In genomic region chr2:181243706-181244394, GRCm38 (mm10) we compare ENCODE assay signal across 8 mouse cellular contexts. TPM values are rescaled to one million over a fixed set of nuclear protein-coding genes. Genes with fewer than 3 reads are reported as not detected.
DNase-seq lines count a peak whose midpoint lies in the region; ATAC-seq and TF ChIP-seq lines count a peak whose summit lies in the region.

No protein-coding gene starts in this region.

- H3K4me2 ChIP-seq in lung, embryonic 16.5 days (ENCODE audit: low read depth, low read length), result no peak overlapping the region

- WGBS in lung, embryonic 16.5 days, result 30% methylated on average over 11 of the region's 11 CpGs

- peak; percentile 91 for ATAC-seq in G1E (ENCODE audit: extremely low read depth, insufficient number of reproducible peaks, low FRiP score, poor library complexity, severe bottlenecking)
- ATAC-seq in lung, embryonic 16.5 days (ENCODE audit: low read depth), result peak; percentile 52; the same call in 1 of the 2 replicates

- DNase-seq in B cell, adult 2 months, result peak; percentile 31 to 36
- peak; percentile 85 for DNase-seq in G1E (ENCODE audit: low spot score)
- DNase-seq in heart, postnatal 4 days, result peak; percentile 49
- DNase-seq in layer of hippocampus, adult 2 months (ENCODE audit: low spot score in 2 of 2), result no peak
- DNase-seq in T-cell, adult 2 months (ENCODE audit: low spot score), result no peak
- no peak for DNase-seq in cerebellum, postnatal 25 days
- DNase-seq in cerebellum, adult 9-10 months, result no peak

- H3K9ac ChIP-seq in lung, embryonic 16.5 days (ENCODE audit: low read length), result no peak overlapping the region

- H3K27ac ChIP-seq in lung, embryonic 16.5 days (ENCODE audit: low read length), result no peak overlapping the region
- H3K27ac ChIP-seq in layer of hippocampus, adult 2 months, result no peak overlapping the region

- peaks cover 22% of the 10 kb centered on the region for H3K36me3 ChIP-seq in G1E (replicated peaks)
- H3K36me3 ChIP-seq in lung, embryonic 16.5 days (ENCODE audit: control insufficient read depth, insufficient read depth, low read length), result no peaks in the 10 kb centered on the region

- no peaks in the 10 kb centered on the region for H3K9me3 ChIP-seq in G1E (replicated peaks)
- no peaks in the 10 kb centered on the region for H3K9me3 ChIP-seq in lung, embryonic 16.5 days (ENCODE audit: control insufficient read depth, low read length)

- H3K4me1 ChIP-seq in G1E (ENCODE audit: insufficient read depth, low read depth, low read length), result peaks cover 44% of the 10 kb centered on the region
- peaks cover 9% of the 10 kb centered on the region for H3K4me1 ChIP-seq in lung, embryonic 16.5 days (replicated peaks; ENCODE audit: control insufficient read depth, insufficient read depth, low read length)

- no peak for TF ChIP-seq CTCF in G1E (IDR thresholded peaks at IDR 0.05; ENCODE audit: low read depth, low read length)
- TF ChIP-seq CTCF in layer of hippocampus, adult 2 months (conservative IDR thresholded peaks at IDR 0.05), result no peak

- peak overlapping the region; percentile 38; the same call in 1 of the 2 replicates for H3K4me3 ChIP-seq in G1E (ENCODE audit: low read depth, low read length)
- no peak overlapping the region for H3K4me3 ChIP-seq in lung, embryonic 16.5 days (ENCODE audit: low read length)
- no peak overlapping the region for H3K4me3 ChIP-seq in layer of hippocampus, adult 2 months

- H3K27me3 ChIP-seq in G1E (ENCODE audit: insufficient read depth, low read length), result no peaks in the 10 kb centered on the region; the same call in 1 of the 2 replicates
- H3K27me3 ChIP-seq in lung, embryonic 16.5 days (ENCODE audit: control insufficient read depth, insufficient read depth, low read depth, low read length), result no peaks in the 10 kb centered on the region

RNA-seq across cellular contexts. Expression of gene Helz2, which starts 2.0 kb away (rescaled TPM):
- 23.8 and 24.3 TPM in 2 replicates for total RNA-seq in G1E (2014; fragmentation: Nextera tagmentation)
- total RNA-seq in G1E (2017), result 12.4 and 13.6 TPM in 2 replicates
- polyA plus RNA-seq in G1E (2012), result 11.6 and 13.4 TPM in 2 replicates
- total RNA-seq in heart, postnatal 4 days (2021), result 1 to 10 TPM; 9.2 to 9.4 TPM
- 3.0 and 3.4 TPM in 2 replicates for polyA plus RNA-seq in lung, embryonic 16.5 days (2015; fragmentation: Nextera tagmentation; extraction: Ambion mirVana)
- total RNA-seq in layer of hippocampus, adult 2 months (2021), result 1 to 10 TPM; 2.5 to 2.9 TPM

RNA-seq across cellular contexts. Expression of gene Fndc11, which starts 24.0 kb away (rescaled TPM):
- total RNA-seq in G1E (2014; fragmentation: Nextera tagmentation) (not detected in 2 replicates), G1E (2017) (0.23 TPM in 1 of 2 replicates, not detected in the other)
- polyA plus RNA-seq in G1E (2012), result not detected in 2 replicates
- total RNA-seq in heart, postnatal 4 days (2021), result not detected
- polyA plus RNA-seq in lung, embryonic 16.5 days (2015; fragmentation: Nextera tagmentation; extraction: Ambion mirVana), result 0.35 and 0.43 TPM in 2 replicates
- total RNA-seq in layer of hippocampus, adult 2 months (2021), result not detected

RNA-seq across cellular contexts. Expression of gene Srms, which starts 30.9 kb away (rescaled TPM):
- total RNA-seq in G1E (2014; fragmentation: Nextera tagmentation) (0.30 TPM in 1 of 2 replicates, not detected in the other), G1E (2017) (0.06 TPM in 1 of 2 replicates, not detected in the other)
- not detected in 2 replicates for polyA plus RNA-seq in G1E (2012)
- total RNA-seq in heart, postnatal 4 days (2021), result under 1 TPM in 1 of 2 experiments, not detected in 1; 0.09 TPM
- 0.34 and 0.58 TPM in 2 replicates for polyA plus RNA-seq in lung, embryonic 16.5 days (2015; fragmentation: Nextera tagmentation; extraction: Ambion mirVana)
- total RNA-seq in layer of hippocampus, adult 2 months (2021), result under 1 TPM; 0.12 to 0.41 TPM

RNA-seq across cellular contexts. Expression of gene Ptk6, which starts 41.3 kb away (rescaled TPM):
- total RNA-seq in G1E (2014; fragmentation: Nextera tagmentation) (not detected in 2 replicates), G1E (2017) (0.22 TPM in 1 of 2 replicates, not detected in the other)
- polyA plus RNA-seq in G1E (2012), result not detected in 2 replicates
- not detected for total RNA-seq in heart, postnatal 4 days (2021)
- 0.04 and 0.05 TPM in 2 replicates for polyA plus RNA-seq in lung, embryonic 16.5 days (2015; fragmentation: Nextera tagmentation; extraction: Ambion mirVana)
- total RNA-seq in layer of hippocampus, adult 2 months (2021), result under 1 TPM in 1 of 2 experiments, not detected in 1; 0.10 TPM

RNA-seq across cellular contexts. Expression of gene Gmeb2, which starts 44.0 kb away (rescaled TPM):
- 40.8 and 50.0 TPM in 2 replicates for total RNA-seq in G1E (2014; fragmentation: Nextera tagmentation)
- total RNA-seq in G1E (2017), result 12.8 and 15.6 TPM in 2 replicates
- 12.2 and 18.1 TPM in 2 replicates for polyA plus RNA-seq in G1E (2012)
- 10 to 100 TPM; 15.6 to 20.2 TPM for total RNA-seq in heart, postnatal 4 days (2021)
- 14.3 and 15.9 TPM in 2 replicates for polyA plus RNA-seq in lung, embryonic 16.5 days (2015; fragmentation: Nextera tagmentation; extraction: Ambion mirVana)
- 10 to 100 TPM; 18.8 to 23.5 TPM for total RNA-seq in layer of hippocampus, adult 2 months (2021)

Comparison
In these comparisons a context has a peak if more than half of its experiments do, and no peak if none do; other contexts are left out.
1. DNase-seq: peak in B cell, adult 2 months (2 of 2), G1E (single experiment) and heart, postnatal 4 days (single experiment); none in layer of hippocampus, adult 2 months (0 of 2), T-cell, adult 2 months (single experiment), cerebellum, postnatal 25 days (0 of 2) and cerebellum, adult 9-10 months (single experiment).